Mouse (Mus musculus): ENCODE measurements at regions not wholly inside any gene's neighbourhood (a gene's known extent, or its start where the extent isn't known, plus 50 kb on each side); places are given as distances from the start of the nearest gene placed in this dataset.

- DNase-seq (ENCODE audit: low read depth, low spot score), result no peak
Measured at GRCm38 (mm10) chr10:120616406-120617015, 140.2 kb upstream of the Hmga2 start.

DNA sequence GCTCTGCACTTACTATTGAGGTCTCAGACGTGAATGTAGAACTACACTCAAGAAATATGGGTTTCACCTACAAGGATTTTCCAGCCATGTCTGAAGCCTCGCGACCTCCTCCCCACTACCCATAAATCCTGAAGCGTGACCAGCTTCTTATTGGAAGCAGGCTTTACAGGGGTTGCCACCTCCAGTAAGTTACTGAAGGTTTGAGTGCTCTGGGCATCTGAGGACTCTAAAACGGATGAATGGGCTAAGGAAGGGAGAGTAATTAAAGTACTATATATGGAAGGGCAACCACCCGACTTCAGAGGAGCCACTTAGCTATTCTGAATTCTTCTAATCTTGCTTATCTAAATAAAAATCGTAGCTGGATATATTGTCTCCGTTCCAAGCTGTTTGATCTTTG lies 136.1 kb upstream of the Hmga2 start:
- DNase-seq (ENCODE audit: low read depth, low spot score), result peak; percentile 62

GRCm38 (mm10) chr10:120610076-120610475 lies 133.8 kb upstream of the Hmga2 start:
- DNase-seq (ENCODE audit: low read depth, low spot score), result no peak

DNA sequence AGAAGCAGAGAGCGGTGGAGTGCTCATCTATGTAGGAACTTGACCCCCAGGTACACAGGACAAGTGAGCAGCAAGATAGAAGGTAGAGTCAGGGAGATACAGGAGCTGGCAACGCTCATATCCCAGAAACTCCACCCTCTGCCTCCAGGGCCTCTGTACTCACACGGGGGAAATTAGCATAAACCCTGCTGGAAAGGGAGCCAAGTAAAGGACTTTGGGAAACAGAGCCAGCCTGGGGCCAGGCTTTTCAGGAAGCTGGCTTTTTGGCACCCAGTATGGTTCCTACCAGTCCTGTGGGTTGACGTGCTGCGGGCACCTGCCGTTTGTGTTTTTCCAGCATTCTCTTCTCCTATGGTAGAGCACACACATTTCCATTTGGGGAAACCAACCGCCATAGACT lies 128.2 kb upstream of the Hmga2 start:
- DNase-seq (ENCODE audit: low read depth, low spot score), result no peak

- no peak for DNase-seq (ENCODE audit: low read depth, low spot score)
Measured at GRCm38 (mm10) chr10:120603167-120603566, 126.9 kb upstream of the Hmga2 start.

DNA sequence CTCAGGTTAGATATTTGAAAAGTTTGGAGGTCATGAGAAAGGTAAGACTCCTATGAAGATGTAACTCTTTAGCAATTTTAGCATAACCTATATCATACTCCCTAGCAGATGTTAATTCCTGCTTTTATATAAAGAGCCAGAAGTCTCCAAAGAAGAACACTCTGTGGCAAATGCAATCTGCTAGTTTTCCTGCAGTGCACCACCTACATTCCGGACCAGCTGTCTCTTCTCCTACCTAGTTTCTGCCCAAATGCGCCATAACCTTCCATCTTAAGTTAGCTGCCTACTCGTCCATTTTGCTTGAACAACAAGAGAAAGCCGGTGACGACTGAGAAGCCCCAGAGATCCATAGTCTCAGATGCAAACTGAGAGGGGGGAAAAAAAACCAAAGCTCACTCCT lies 124.5 kb upstream of the Hmga2 start:
- no peak for DNase-seq (ENCODE audit: low read depth, low spot score)

DNA sequence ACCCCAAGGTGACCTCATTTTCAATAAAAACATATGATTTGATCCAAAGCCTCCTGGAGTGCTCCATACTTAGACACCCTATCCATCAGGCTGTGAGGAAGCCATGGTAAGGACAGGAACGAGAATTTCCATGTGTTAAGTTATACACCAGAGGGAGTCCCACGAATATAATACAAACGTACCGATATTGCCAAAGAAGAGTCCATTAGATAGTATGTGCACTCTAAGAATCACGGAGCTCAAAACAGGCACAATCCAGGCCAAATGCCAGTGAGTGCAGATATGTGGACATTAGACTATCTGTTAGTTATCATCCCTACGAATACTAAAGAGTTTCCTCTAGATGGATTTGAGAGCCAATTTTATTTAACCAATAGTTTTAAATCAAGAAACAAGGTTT lies 123.3 kb upstream of the Hmga2 start:
- DNase-seq (ENCODE audit: low read depth, low spot score), result no peak

GRCm38 (mm10) chr10:120597320-120597887 lies 121.1 kb upstream of the Hmga2 start:
- DNase-seq (ENCODE audit: low read depth, low spot score), result no peak

- DNase-seq (ENCODE audit: low read depth, low spot score), result no peak
Measured at GRCm38 (mm10) chr10:120595145-120595544, 118.9 kb upstream of the Hmga2 start.

DNA sequence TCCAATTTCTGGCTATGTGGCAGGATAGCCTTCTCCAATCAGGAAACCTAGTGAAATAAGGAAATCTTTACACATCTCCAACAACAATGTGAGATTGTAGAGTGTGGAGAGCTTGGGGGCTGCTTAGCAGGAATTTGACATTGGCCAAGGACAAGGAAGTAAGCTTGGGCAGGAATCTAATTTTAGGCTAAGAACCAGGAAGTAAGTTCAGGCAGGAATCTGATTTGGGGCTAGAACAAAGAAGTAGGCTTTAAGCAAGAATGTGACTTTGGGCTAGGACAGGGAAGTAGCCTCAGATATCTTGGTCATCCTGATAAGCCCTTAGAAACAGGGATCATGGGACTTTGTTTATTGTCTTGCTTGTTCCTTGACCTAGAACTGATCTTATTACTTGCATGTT lies 117.6 kb upstream of the Hmga2 start:
- DNase-seq (ENCODE audit: low read depth, low spot score), result no peak

DNA sequence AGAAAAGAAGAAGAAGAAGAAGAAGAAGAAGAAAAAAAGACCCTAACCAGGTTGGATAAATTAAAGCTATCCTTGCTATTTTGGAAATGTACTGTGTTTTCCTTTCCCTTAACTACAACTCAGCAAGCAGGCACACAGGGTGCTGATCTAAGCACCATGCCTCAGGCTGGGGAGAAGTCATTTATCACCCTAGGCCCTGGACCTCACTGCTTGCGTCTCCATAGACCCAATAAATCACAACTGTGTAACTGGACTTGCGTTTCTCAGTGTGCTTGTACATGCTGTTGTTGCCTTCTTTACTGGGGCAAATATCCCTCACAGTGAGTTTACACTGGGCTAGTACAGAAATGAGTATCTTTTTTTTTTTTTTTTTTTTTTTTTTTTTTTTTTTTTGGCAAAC lies 113.4 kb upstream of the Hmga2 start:
- peak; percentile 66 for DNase-seq (ENCODE audit: low read depth, low spot score)

- no peak for DNase-seq (ENCODE audit: low read depth, low spot score)
Measured at GRCm38 (mm10) chr10:120587854-120588633, 111.8 kb upstream of the Hmga2 start.

DNA sequence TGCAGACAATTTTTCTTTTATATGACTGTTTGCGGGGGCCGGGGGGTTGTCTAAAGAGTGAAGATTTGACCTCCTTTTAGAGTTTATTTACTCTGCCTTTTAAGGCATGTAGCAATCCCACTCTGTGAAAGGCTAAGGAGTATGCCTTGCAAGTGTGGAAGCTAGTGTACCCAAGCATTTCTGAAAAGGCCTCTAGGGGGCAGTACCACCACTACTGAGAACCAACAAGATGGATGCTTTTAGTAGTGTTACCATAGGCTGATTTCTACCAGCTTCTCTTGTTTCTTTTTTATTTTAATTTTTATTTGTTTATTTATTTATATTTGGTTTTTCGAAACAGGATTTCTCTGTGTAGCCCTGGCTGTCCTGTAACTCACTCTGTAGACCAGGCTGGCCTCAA lies 110.9 kb upstream of the Hmga2 start:
- no peak for DNase-seq (ENCODE audit: low read depth, low spot score)

DNA sequence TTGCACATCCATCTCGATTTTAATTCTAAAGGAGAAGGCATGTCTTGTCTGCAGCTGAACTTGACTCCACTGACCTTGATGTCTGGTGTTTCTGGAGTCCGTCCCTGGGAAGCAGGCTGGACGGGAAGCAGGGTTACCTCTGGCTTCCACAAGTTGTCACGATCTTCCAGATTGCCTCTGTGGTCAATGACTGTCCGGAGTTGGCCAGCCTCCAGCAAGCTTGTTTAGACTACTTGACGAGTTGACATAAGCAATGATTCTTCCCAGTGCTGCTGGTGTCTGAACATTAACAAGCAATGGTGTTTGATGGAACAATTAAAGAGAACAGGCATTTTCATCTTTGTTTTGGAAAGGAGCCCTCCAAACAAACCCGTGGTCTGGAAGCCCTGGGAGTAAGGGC lies 106.2 kb upstream of the Hmga2 start:
- DNase-seq (ENCODE audit: low read depth, low spot score), result no peak

DNA sequence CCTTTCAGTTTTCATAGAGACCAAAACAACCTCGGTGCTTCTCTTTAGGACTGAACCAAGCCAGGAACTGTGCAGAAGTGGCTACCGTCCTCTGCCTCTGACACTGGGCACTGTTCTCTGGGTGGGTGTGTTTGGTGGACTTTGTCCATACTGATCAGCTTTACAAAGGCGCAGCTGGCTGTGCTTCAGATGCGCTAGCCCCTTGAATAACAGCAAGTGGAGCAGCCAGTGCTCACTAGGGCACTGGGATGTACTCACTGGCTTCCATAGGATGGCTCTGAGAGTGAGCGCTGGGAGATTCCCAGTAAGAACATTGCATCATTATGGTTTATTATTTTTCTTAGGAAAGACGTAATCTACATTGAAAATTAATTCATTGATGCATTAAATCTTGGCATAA lies 105.3 kb upstream of the Hmga2 start:
- DNase-seq (ENCODE audit: low read depth, low spot score), result no peak

DNA sequence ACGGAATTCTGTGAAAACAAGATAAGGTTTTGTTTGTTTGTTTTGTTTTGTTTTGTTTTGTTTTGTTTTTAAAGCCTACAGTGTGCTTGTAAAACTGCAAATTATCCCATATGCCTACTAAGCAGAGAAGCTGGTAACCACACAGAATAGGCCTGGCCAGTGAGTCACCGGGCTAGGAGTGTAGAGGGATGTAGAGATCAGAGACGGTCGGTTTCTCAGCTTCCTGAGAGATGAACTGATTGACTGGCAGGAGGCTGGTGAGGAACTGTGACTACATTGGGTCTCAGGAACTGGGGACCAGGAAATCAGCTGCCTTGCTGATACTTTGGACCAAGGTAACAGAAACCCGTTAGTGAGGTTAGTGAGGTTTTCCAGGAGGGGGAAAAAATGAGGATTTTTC lies 100.6 kb upstream of the Hmga2 start:
- no peak for DNase-seq (ENCODE audit: low read depth, low spot score)

- peak; percentile 72 for DNase-seq (ENCODE audit: low read depth, low spot score)
Measured at GRCm38 (mm10) chr10:120576148-120576547, 99.9 kb upstream of the Hmga2 start.

DNA sequence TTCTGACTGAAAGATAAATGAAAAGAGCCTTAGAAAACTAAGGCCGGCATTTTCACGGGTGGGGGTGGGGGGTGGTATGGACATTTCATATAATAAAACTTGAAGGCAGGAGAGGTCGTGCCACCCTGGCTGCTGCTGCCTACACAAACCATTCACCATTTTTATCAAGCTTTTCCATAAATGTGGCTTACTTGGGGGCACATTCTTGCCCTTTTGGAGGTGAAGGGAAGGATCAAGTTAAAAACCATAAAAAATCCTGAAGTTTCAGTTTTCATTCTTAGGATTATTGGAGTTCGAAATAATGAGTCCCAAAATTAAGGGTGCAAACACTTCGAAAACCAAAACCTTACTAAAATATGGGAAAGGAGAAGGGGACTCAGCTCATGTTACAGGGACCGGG lies 95.1 kb upstream of the Hmga2 start:
- DNase-seq (ENCODE audit: low read depth, low spot score), result peak; percentile 58

DNA sequence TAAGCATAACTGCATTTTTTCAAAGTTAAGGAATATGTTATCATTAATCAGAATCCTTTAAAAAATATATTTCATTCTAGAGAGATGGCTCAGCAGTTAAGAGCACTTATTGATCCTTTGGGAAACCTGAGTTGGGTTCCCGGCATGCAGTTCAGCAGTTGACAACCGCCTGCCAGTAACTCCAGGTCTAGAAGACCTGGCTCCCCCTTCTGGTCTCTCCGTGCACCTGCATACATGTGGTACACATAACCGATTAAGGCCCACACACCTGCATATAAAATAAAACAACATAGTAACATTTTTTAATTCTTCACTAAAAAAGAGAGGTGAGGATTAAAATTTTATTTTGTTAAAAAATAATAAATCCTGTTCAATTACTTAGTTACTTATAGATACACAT lies 89.7 kb upstream of the Hmga2 start:
- DNase-seq (ENCODE audit: low read depth, low spot score), result no peak

GRCm38 (mm10) chr10:120564859-120565258 lies 88.6 kb upstream of the Hmga2 start:
- DNase-seq (ENCODE audit: low read depth, low spot score), result no peak

DNA sequence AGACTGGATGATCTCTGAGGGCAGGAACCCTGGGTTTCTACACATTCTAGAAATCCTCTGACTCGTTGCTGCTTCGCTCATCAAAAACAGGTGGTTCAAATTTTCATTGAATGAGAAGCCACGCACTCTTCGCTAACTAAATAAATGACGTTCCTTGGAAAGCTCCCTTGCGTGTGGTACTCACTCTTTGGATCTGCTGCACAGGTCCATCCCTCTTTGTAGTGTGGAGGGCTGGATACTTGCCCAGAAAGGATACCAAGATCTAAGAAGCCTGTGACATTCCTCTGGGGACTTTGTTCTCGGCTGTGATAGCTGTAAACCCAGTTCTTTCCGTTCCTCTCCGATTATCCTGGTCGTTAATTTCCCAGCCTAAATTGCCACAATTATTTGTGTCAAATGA lies 87.7 kb upstream of the Hmga2 start:
- DNase-seq (ENCODE audit: low read depth, low spot score), result no peak

GRCm38 (mm10) chr10:120561821-120562220 lies 85.6 kb upstream of the Hmga2 start:
- DNase-seq (ENCODE audit: low read depth, low spot score), result no peak

DNA sequence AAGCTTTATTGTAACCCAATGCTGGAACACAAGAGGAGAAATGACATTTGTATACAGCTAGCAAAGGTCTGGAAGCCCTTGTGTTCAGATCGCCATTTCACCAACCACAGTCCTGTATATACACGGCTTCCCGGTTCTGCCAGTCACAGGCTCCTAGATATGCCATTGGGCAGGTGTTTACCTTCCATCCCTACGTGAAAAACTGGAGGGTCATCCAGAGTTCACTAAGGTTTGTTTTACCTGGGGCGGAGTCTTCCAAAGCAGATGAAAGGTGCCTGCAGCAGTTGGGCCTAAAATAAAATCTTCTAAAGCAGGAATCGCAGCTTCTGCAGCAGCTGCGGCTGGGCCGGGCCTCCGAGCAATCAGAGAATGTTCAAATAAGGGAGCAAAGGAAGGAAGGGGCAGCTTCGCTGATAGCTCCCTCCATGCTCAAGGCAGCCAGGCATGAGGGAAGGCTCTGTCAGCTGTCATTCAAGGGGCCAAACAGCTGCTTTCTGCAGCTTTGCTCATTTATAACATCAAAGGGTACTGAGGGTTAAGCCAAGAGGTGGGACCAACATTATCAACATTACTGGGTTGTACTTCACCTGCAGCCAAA lies 81.7 kb upstream of the Hmga2 start:
- no peak for DNase-seq (ENCODE audit: low read depth, low spot score)

Data from mesoderm, embryonic 11.5 days (tissue).